Mouse (Mus musculus) stomach, postnatal 0 days (tissue): ENCODE measurements around the gene Chrnb4. TPM values are rescaled to one million over a fixed set of nuclear protein-coding genes. Genes with fewer than 3 reads are reported as not detected.
A peak's percentile ranks its signal among the peaks of the same experiment; 100 is the strongest.

Experiments
- ATAC-seq: fragments of 200-750 bp; cut with Nextera tagmentation; 2 replicates; pipeline ENCODE4 v1.8.0; 2017; ENCODE audit not compliant: low FRiP score, low TSS enrichment
- DNase-seq: peaks from one replicate; pipeline ENCODE4 v3.0.0-alpha.2; 2016; ENCODE audit warnings: low spot score
- H3K27ac ChIP-seq: fragments of 300-500 bp; sonication (generic); replicated peaks from 2 replicates; pipeline ENCODE4 v1.5.1; 2014; ENCODE audit warnings: mild to moderate bottlenecking, control low read depth
- H3K27me3 ChIP-seq: fragments of 300-500 bp; sonication (generic); 2 replicates; pipeline ENCODE4 v1.6.1; 2014; ENCODE audit warnings: low read length; ENCODE audit not compliant: control insufficient read depth, insufficient read depth
- H3K36me3 ChIP-seq: fragments of 300-500 bp; sonication (generic); 2 replicates; pipeline ENCODE4 v1.6.1; 2014; ENCODE audit warnings: low read length, mixed read lengths; ENCODE audit not compliant: control insufficient read depth, insufficient read depth
- H3K4me1 ChIP-seq: fragments of 300-500 bp; sonication (generic); replicated peaks from 2 replicates; pipeline ENCODE4 v1.6.1; 2014; ENCODE audit warnings: antibody characterized with exemption; ENCODE audit not compliant: control insufficient read depth, insufficient read depth
- H3K4me2 ChIP-seq: fragments of 300-500 bp; sonication (generic); replicated peaks from 2 replicates; pipeline ENCODE4 v1.6.1; 2014; ENCODE audit warnings: low read depth, mild to moderate bottlenecking, control low read depth, moderate library complexity
- H3K4me3 ChIP-seq: fragments of 300-500 bp; sonication (generic); 2 replicates; pipeline ENCODE4 v1.5.1; 2014; ENCODE audit warnings: low read depth, low read length, control low read depth
- H3K9ac ChIP-seq: fragments of 300-500 bp; sonication (generic); 2 replicates; pipeline ENCODE4 v1.6.1; 2014; ENCODE audit warnings: mild to moderate bottlenecking, low read length, control low read depth, mixed read lengths
- H3K9me3 ChIP-seq: fragments of 300-500 bp; sonication (generic); 2 replicates; pipeline ENCODE4 v1.6.1; 2016; ENCODE audit warnings: low read length; ENCODE audit not compliant: control insufficient read depth
- CTCF ChIP-seq: IDR thresholded peaks from 2 replicates; pipeline ENCODE4 v1.5.1; 2016; ENCODE audit warnings: antibody characterized with exemption, low read depth, mild to moderate bottlenecking, moderate library complexity
- EP300 ChIP-seq: optimal IDR thresholded peaks from 2 replicates; pipeline ENCODE3; 2016; ENCODE audit warnings: antibody characterized with exemption
- WGBS: fragments of 180-500 bp; shearing (Covaris S2); extraction: QIAGEN DNeasy Blood & Tissue Kit; methylation state at CpG from one replicate; pipeline ENCODE4 v1.1.7; 2014; 5-methylcytosine and 5-hydroxymethylcytosine counted together
- polyA plus RNA-seq: library from polyadenylated mRNA; unstranded; fragments of >200 nt; fragmentation: Nextera tagmentation; extraction: Ambion mirVana; gene quantifications from 2 replicates; pipeline ENCODE4 v1.2.1, GENCODE M21; 2015

Chrnb4 gene
- polyA plus RNA-seq: 1.4 and 1.6 TPM in 2 replicates

DNA sequence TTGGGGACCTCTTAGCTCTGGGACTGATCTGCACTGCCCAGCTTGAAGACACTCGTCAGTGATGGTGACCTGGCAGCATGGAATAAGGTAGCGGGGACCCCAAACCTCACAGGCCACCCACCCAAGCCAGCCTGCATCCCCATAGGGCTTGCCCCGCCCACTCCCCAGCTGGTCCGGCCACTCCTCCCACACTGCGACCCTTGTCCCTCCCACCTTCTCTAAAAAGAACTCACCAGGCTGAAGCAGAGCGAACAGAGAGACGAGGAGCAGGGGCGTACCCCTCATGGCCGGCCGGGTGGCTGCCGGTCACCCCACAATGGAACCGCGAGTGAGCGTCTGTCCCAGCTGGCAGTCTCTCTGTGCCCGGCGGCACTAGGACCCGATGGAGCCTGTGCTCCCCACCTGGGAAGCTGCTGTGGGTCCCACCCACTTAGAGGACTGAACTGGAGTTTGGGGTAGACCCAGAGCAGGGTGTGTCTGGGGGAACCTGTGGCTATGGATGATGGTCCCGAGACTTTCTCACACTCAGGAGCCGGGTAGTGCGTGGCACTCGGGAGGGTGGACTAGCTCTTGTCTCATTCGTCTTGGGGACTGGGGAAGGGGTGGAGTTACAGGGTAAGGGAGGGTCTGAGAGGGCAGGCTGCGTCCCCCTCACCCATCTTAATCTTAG is at the start of gene Chrnb4:
TSS of gene Chrnb4 (minus strand) at position 569 of the 670 bp plus-strand sequence.
- Histone ChIP-seq H3K9ac (peak within 1 kb of the TSS; percentile 58), H3K27ac (no peak within 1 kb of the TSS), H3K36me3 (no peaks in the 10 kb centered on the region), H3K9me3 (no peaks in the 10 kb centered on the region), H3K4me2 (peak within 1 kb of the TSS; percentile 78), H3K4me1 (no peaks in the 10 kb centered on the region), H3K4me3 (peak within 1 kb of the TSS; percentile 40), H3K27me3 (no peaks in the 10 kb centered on the region)
- ATAC-seq: peak; percentile 41
- 1% methylated on average over 23 of the region's 23 CpGs for WGBS
- TF ChIP-seq CTCF (no peak), EP300 (no peak)
- peak; percentile 27 for DNase-seq

- TF ChIP-seq CTCF (no peak), EP300 (no peak)
- Histone ChIP-seq H3K27ac (no peak overlapping the region), H3K9me3 (no peaks in the 10 kb centered on the region), H3K4me3 (no peak overlapping the region), H3K9ac (no peak overlapping the region), H3K4me2 (no peak overlapping the region), H3K27me3 (no peaks in the 10 kb centered on the region), H3K36me3 (no peaks in the 10 kb centered on the region), H3K4me1 (no peaks in the 10 kb centered on the region)
- DNase-seq (no peak), ATAC-seq (no peak)
- WGBS: 87% methylated on average over 4 of the region's 4 CpGs
These were observed 48.3 kb upstream of the Chrnb4 start for GRCm38 (mm10) chr9:55096870-55097269.

- H3K27me3 ChIP-seq: no peaks in the 10 kb centered on the region
- no peak for ATAC-seq
These were observed 47.5 kb upstream of the Chrnb4 start for GRCm38 (mm10) chr9:55096033-55096432.

GRCm38 (mm10) chr9:55090141-55090540 is 41.6 kb upstream of the Chrnb4 start:
- ATAC-seq (no peak), DNase-seq (no peak)
- WGBS: 16% methylated on average over 5 of the region's 5 CpGs
- Histone ChIP-seq H3K4me1 (no peaks in the 10 kb centered on the region), H3K27ac (no peak overlapping the region), H3K36me3 (no peaks in the 10 kb centered on the region), H3K27me3 (no peaks in the 10 kb centered on the region), H3K9me3 (no peaks in the 10 kb centered on the region), H3K4me2 (no peak overlapping the region), H3K9ac (no peak overlapping the region), H3K4me3 (no peak overlapping the region)
- TF ChIP-seq CTCF (no peak), EP300 (no peak)

More at GRCm38 (mm10) chr9:55096033-55096432, 47.5 kb upstream of the Chrnb4 start:
- no peaks in the 10 kb centered on the region for H3K36me3 ChIP-seq
- no peaks in the 10 kb centered on the region for H3K4me1 ChIP-seq
- DNase-seq: no peak
- 67% methylated on average over 3 of the region's 3 CpGs for WGBS
- TF ChIP-seq CTCF (no peak), EP300 (no peak)
- no peak overlapping the region for H3K4me2 ChIP-seq
- no peaks in the 10 kb centered on the region for H3K9me3 ChIP-seq
- no peak overlapping the region for H3K9ac ChIP-seq
- H3K27ac ChIP-seq: no peak overlapping the region
- H3K4me3 ChIP-seq: no peak overlapping the region

GRCm38 (mm10) chr9:55089226-55089625 is 40.6 kb upstream of the Chrnb4 start:
- Histone ChIP-seq H3K4me2 (no peak overlapping the region), H3K27ac (no peak overlapping the region), H3K36me3 (no peaks in the 10 kb centered on the region), H3K27me3 (no peaks in the 10 kb centered on the region), H3K4me1 (no peaks in the 10 kb centered on the region), H3K9me3 (no peaks in the 10 kb centered on the region), H3K4me3 (no peak overlapping the region), H3K9ac (no peak overlapping the region)
- WGBS: 86% methylated on average over 2 of the region's 2 CpGs
- no peak for TF ChIP-seq CTCF
- ATAC-seq: no peak
- no peak for DNase-seq

GRCm38 (mm10) chr9:55083154-55083913 is 34.8 kb upstream of the Chrnb4 start:
- H3K4me2 ChIP-seq: no peak overlapping the region
- no peaks in the 10 kb centered on the region for H3K9me3 ChIP-seq
- no peaks in the 10 kb centered on the region for H3K36me3 ChIP-seq
- H3K4me3 ChIP-seq: no peak overlapping the region
- no peak for ATAC-seq
- WGBS: 44% methylated on average over 7 of the region's 7 CpGs
- H3K4me1 ChIP-seq: no peaks in the 10 kb centered on the region
- TF ChIP-seq CTCF: no peak
- no peak for TF ChIP-seq EP300
- H3K27me3 ChIP-seq: no peaks in the 10 kb centered on the region
- DNase-seq: no peak
- H3K9ac ChIP-seq: no peak overlapping the region
- no peak overlapping the region for H3K27ac ChIP-seq
